Mouse (Mus musculus) megakaryocyte, embryonic 14.5 days (primary cell): ENCODE data around the gene Hsf4.

Experiments used
- FLI1 ChIP-seq: IDR thresholded peaks from 2 replicates; pipeline ENCODE4 v1.6.1; 2012; ENCODE audit warnings: low read length, inconsistent platforms, mixed read lengths
- GATA1 ChIP-seq: IDR thresholded peaks from 3 replicates; pipeline ENCODE4 v1.6.1; 2012; ENCODE audit warnings: mixed read lengths, low read length, inconsistent platforms, borderline replicate concordance

DNA sequence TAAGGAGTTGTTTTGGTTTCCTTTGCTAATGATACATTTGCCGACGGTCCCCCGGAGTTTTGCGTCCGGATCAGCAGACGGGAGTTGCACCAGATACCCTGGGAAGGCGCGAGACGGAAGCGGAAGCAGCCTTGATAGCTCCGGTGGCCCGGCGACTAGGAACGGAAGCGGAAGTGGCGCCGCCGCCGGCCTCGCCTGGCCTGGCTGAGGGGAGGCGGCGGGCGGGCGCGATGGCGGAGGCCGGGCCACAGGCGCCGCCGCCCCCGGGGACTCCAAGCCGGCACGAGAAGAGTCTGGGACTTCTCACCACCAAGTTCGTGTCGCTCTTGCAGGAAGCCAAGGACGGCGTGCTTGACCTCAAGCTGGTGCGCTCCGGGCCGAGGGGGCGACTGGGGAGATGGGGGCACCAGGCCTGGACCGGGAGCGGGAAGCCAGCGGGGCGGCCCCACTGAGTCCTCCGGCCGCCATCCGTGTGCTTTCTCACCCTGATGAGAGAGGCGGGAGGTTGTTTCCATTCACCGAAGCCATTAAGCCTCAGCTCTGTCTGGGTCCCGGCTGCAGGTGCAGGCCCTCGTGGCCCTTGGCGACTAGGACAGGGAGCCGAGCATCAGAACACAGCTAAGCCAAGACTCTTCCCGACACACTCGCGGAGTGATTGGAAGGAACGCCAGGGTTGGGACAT lies 28.1 kb downstream of the Hsf4 start, which contains the start of gene E2f4:
- TF ChIP-seq FLI1 (peak; percentile 61; the same call in 1 of the 2 replicates), GATA1 (no peak)
